Mouse (Mus musculus) urinary bladder, postnatal 14 days (tissue): ENCODE results near the gene Cacfd1.

Experiments used
- DNase-seq: peaks from one replicate; pipeline ENCODE4 v3.0.0; 2021; ENCODE audit warnings: low spot score

The Cacfd1 gene

GRCm38 (mm10) chr2:27009714-27010244 is at the start of gene Cacfd1:
Gene Cacfd1 (plus strand): TSS chr2:27009926.
- DNase-seq = peak; percentile 88

GRCm38 (mm10) chr2:26960756-26961155 is 49.0 kb upstream of the Cacfd1 start:
- DNase-seq = no peak

GRCm38 (mm10) chr2:26963923-26964723 is 45.6 kb upstream of the Cacfd1 start, which contains the start of gene Rexo4:
Gene Rexo4 (minus strand): TSS chr2:26964386.
- peak; percentile 94 for DNase-seq

- DNase-seq = no peak
These were observed 44.9 kb upstream of the Cacfd1 start for GRCm38 (mm10) chr2:26964724-26965370.

GRCm38 (mm10) chr2:26967262-26967661 is 42.5 kb upstream of the Cacfd1 start:
- no peak for DNase-seq

- DNase-seq = no peak
These were observed 36.6 kb upstream of the Cacfd1 start, which contains the start of gene Adamts13 for GRCm38 (mm10) chr2:26973116-26973515. Gene Adamts13 (plus strand): TSS chr2:26973416.

GRCm38 (mm10) chr2:26973960-26974359 is 35.8 kb upstream of the Cacfd1 start:
- DNase-seq = no peak

- DNase-seq = no peak
These were observed 29.4 kb upstream of the Cacfd1 start for GRCm38 (mm10) chr2:26980361-26980760.

- no peak for DNase-seq
These were observed 25.5 kb upstream of the Cacfd1 start for GRCm38 (mm10) chr2:26984179-26984578.

- DNase-seq = no peak
These were observed 25.1 kb upstream of the Cacfd1 start for GRCm38 (mm10) chr2:26984640-26985039.

- no peak for DNase-seq
These were observed 15.8 kb upstream of the Cacfd1 start for GRCm38 (mm10) chr2:26993936-26994335.

GRCm38 (mm10) chr2:26997498-26997897 is 12.2 kb upstream of the Cacfd1 start:
- DNase-seq = no peak

GRCm38 (mm10) chr2:26997993-26998392 is 11.7 kb upstream of the Cacfd1 start:
- DNase-seq = no peak

- no peak for DNase-seq
These were observed 3.5 kb upstream of the Cacfd1 start for GRCm38 (mm10) chr2:27006255-27006654.

- DNase-seq = no peak
These were observed 2.0 kb upstream of the Cacfd1 start for GRCm38 (mm10) chr2:27007701-27008100.

GRCm38 (mm10) chr2:27017802-27018201 is 8.1 kb downstream of the Cacfd1 start:
- DNase-seq = peak; percentile 77

GRCm38 (mm10) chr2:27019530-27019929 is 9.8 kb downstream of the Cacfd1 start:
- no peak for DNase-seq

GRCm38 (mm10) chr2:27021103-27021502 is 11.4 kb downstream of the Cacfd1 start:
- DNase-seq = no peak

- no peak for DNase-seq
These were observed 12.9 kb downstream of the Cacfd1 start for GRCm38 (mm10) chr2:27022612-27023011.

GRCm38 (mm10) chr2:27024136-27024535 is 14.4 kb downstream of the Cacfd1 start:
- no peak for DNase-seq

- DNase-seq = no peak
These were observed 15.8 kb downstream of the Cacfd1 start for GRCm38 (mm10) chr2:27025545-27025944.

- DNase-seq = no peak
These were observed 16.6 kb downstream of the Cacfd1 start for GRCm38 (mm10) chr2:27026332-27026731.
